Mouse (Mus musculus) liver, adult 2 months (tissue): ENCODE measurements around the gene Dact3. TPM values are rescaled to one million over a fixed set of nuclear protein-coding genes. Genes with fewer than 3 reads are reported as not detected.

Source experiments
- DNase-seq: peaks from one replicate; pipeline ENCODE4 v3.0.0-alpha.2; 2011; ENCODE audit warnings: low read depth, low spot score; ENCODE audit errors: extremely low read depth
- H3K27ac ChIP-seq: fragments of 200-500 bp; replicated peaks from 2 replicates; pipeline ENCODE4 v1.5.1; 2012; ENCODE audit warnings: low read depth, mild to moderate bottlenecking, control low read depth, inconsistent platforms, low read length; ENCODE audit not compliant: insufficient read depth
- H3K27me3 ChIP-seq: fragments of 200-500 bp; 2 replicates; pipeline ENCODE4 v1.6.1; 2012; ENCODE audit warnings: mild to moderate bottlenecking, moderate library complexity, low read length, inconsistent platforms; ENCODE audit not compliant: control insufficient read depth, insufficient read depth
- H3K36me3 ChIP-seq: fragments of 200-500 bp; 2 replicates; pipeline ENCODE4 v1.6.1; 2012; ENCODE audit warnings: low read length, inconsistent platforms; ENCODE audit not compliant: control insufficient read depth, insufficient read depth
- H3K4me1 ChIP-seq: fragments of 200-500 bp; 2 replicates; pipeline ENCODE4 v1.6.1; 2011; ENCODE audit warnings: low read length; ENCODE audit not compliant: control insufficient read depth, insufficient read depth
- H3K4me3 ChIP-seq: fragments of 200-500 bp; 2 replicates; pipeline ENCODE4 v1.5.1; 2011; ENCODE audit warnings: low read depth, mild to moderate bottlenecking, control low read depth, low read length, moderate library complexity; ENCODE audit not compliant: insufficient read depth
- H3K79me2 ChIP-seq: fragments of 200-500 bp; 2 replicates; pipeline ENCODE4 v1.6.1; 2012; ENCODE audit warnings: inconsistent platforms, mild to moderate bottlenecking, low read length, moderate library complexity; ENCODE audit not compliant: control insufficient read depth, insufficient read depth
- H3K9ac ChIP-seq: fragments of 200-500 bp; 2 replicates; pipeline ENCODE4 v1.6.1; 2012; ENCODE audit warnings: low read depth, mild to moderate bottlenecking, control low read depth, inconsistent platforms, low read length
- CTCF ChIP-seq: fragments of 200-500 bp; IDR thresholded peaks from 2 replicates; pipeline ENCODE4 v1.5.1; 2011; ENCODE audit warnings: low read depth, low read length, control low read depth
- POLR2A ChIP-seq: fragments of 200-500 bp; IDR thresholded peaks from 2 replicates; pipeline ENCODE4 v1.6.1; 2011; ENCODE audit warnings: low read length, control low read depth; ENCODE audit not compliant: insufficient read depth; ENCODE audit errors: extremely low read depth
- WGBS: fragments of 180-500 bp; shearing (Covaris S2); methylation state at CpG from one replicate; pipeline ENCODE4 v1.1.7; 2018; 5-methylcytosine and 5-hydroxymethylcytosine counted together
- polyA plus RNA-seq: library from polyadenylated mRNA; depleted of rRNA; stranded (reverse); fragments of >200 nt; gene quantifications from 2 replicates; pipeline ENCODE4 v1.2.3, GENCODE M21; 2012
- total RNA-seq: library from RNA; depleted of rRNA; stranded (reverse); fragments of >200 nt; gene quantifications from 2 replicates; pipeline ENCODE4 v1.2.3, GENCODE M21; 2014

Dact3 gene
- total and polyA plus RNA-seq, 2 experiments = under 0.01 to 0.64 TPM

DNA sequence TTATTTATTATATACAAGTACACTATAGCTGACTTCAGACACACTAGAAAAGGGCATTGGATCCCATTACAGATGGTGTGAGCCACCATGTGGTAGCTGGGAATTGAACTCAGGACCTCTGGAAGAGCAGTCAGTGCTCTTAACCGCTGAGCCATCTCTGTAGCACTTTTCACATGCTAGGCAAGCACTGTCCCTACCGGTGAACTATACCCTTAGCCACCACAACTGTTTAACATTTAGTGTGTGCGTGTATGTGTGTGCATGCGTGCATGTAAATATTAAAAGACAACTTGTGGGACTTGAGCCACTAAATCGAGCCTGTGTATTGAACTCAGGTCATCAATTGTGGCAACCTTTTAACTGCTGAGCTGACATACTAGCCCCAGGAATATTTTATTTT lies 28.3 kb upstream of the Dact3 start:
- no peak for DNase-seq
- 92% methylated on average over 5 of the region's 5 CpGs for WGBS

DNA sequence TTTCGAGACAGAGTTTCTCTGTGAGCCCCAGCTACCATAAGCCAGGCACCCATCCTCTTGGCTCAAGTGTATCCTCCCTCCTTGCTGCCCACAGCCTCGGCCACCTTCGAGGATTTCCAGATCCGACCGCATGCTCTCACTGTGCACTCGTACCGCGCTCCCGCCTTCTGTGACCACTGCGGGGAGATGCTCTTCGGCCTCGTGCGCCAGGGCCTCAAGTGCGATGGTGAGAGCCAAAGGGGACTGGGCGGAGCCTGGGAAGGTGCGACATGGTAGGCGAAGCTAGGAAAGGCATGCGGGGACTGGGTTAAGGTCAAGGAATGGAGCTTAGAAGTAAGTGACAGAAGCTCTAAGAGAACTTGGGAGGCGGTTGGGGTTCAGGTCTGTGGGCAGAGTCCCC lies 27.6 kb upstream of the Dact3 start:
- Histone ChIP-seq H3K27ac (no peak overlapping the region), H3K36me3 (no peaks in the 10 kb centered on the region), H3K9ac (no peak overlapping the region), H3K79me2 (peaks cover 3% of the 10 kb centered on the region; the same call in 1 of the 2 replicates), H3K4me3 (no peak overlapping the region), H3K4me1 (peaks cover 7% of the 10 kb centered on the region; the same call in 1 of the 2 replicates), H3K27me3 (no peaks in the 10 kb centered on the region)
- DNase-seq = no peak
- TF ChIP-seq CTCF (no peak), POLR2A (no peak)
- 93% methylated on average over 19 of the region's 19 CpGs for WGBS

More for the DNA sequence above, 28.3 kb upstream of the Dact3 start:
- H3K9ac ChIP-seq = no peak overlapping the region
- no peak overlapping the region for H3K27ac ChIP-seq
- TF ChIP-seq POLR2A (no peak), CTCF (no peak)
- H3K4me1 ChIP-seq = peaks cover 8% of the 10 kb centered on the region; the same call in 1 of the 2 replicates
- peaks cover 3% of the 10 kb centered on the region; the same call in 1 of the 2 replicates for H3K79me2 ChIP-seq
- H3K4me3 ChIP-seq = no peak overlapping the region
- H3K36me3 ChIP-seq = no peaks in the 10 kb centered on the region
- no peaks in the 10 kb centered on the region for H3K27me3 ChIP-seq

DNA sequence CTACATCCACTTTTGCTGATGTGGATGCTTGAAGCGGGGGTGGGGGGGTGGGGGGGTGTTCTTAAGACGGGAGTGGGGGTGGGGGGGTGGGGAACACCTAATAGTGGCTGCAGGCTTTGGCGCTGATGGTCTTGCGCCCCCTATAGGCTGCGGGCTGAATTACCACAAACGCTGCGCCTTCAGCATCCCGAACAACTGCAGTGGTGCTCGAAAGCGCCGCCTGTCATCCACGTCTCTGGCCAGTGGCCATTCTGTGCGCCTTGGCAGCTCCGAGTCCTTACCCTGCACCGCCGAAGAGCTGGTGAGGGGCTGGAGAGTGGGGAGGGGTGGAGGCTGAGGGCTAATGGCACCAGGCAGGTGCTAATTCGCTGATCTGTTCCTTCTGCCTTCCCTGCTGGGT lies 26.5 kb upstream of the Dact3 start:
- Histone ChIP-seq H3K4me3 (no peak overlapping the region), H3K79me2 (peaks cover 2% of the 10 kb centered on the region; the same call in 1 of the 2 replicates), H3K36me3 (no peaks in the 10 kb centered on the region), H3K27me3 (no peaks in the 10 kb centered on the region), H3K9ac (no peak overlapping the region), H3K4me1 (peaks cover 7% of the 10 kb centered on the region; the same call in 1 of the 2 replicates), H3K27ac (no peak overlapping the region)
- DNase-seq = no peak
- TF ChIP-seq CTCF (peak; percentile 79), POLR2A (no peak)
- 54% methylated on average over 17 of the region's 17 CpGs for whole genome bisulfite sequencing

DNA sequence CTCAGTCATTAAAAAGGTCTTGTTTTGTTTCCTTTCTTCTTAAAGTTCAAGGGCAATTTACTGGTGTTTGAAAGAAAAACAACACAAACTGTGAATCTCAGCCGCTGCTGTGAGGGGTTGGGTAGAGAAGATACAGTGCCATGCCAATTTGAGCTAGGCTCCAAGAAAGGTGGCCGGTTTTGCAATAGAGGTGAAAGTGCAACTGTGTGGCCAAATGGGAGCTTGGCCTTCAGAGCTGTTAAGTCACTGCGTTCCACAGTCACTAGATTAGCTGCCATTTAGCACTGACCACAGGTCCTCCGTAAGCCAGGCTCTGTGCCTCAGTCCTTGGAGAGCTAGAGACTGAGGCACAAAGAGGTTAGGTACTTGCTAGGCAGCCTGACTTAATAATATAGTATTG lies 23.5 kb upstream of the Dact3 start:
- H3K36me3 ChIP-seq = peaks cover 6% of the 10 kb centered on the region; the same call in 1 of the 2 replicates
- 16% methylated on average over 4 of the region's 4 CpGs for WGBS

DNA sequence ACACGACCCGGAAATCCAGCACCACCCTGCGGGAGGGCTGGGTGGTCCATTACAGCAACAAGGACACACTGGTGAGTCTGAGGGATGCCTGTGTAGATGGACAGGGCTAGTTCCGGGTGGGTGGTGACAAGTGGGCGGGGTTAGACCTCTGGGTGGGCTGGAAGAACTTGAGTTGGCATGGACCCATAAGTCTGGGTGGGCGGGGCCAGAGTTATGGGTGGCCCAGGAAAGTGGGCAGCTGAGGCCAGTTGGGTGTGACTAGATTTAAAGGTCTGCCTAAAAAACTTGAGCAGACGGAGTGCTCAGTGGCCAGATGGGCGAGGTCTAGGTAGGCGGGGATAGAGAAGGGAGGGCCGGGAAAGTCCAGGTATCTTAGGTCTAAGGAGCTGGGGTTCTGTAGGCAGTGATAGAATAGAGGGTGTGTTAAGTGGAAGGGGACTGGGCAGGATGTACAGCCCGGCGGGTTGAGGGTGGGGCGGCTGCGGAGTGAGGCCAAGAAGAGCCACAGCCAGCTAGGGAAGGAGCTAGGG lies 21.8 kb upstream of the Dact3 start:
- no peaks in the 10 kb centered on the region for H3K27me3 ChIP-seq
- H3K36me3 ChIP-seq = peaks cover 10% of the 10 kb centered on the region; the same call in 1 of the 2 replicates
- H3K4me1 ChIP-seq = peaks cover 7% of the 10 kb centered on the region; the same call in 1 of the 2 replicates
- H3K79me2 ChIP-seq = no peaks in the 10 kb centered on the region
- H3K27ac ChIP-seq = no peak overlapping the region
- no peak for DNase-seq
- 89% methylated on average over 14 of the region's 14 CpGs for WGBS
- no peak overlapping the region for H3K4me3 ChIP-seq
- no peak overlapping the region for H3K9ac ChIP-seq
- no peak for TF ChIP-seq CTCF
- TF ChIP-seq POLR2A = no peak

More for the DNA sequence above, 23.5 kb upstream of the Dact3 start:
- H3K27ac ChIP-seq = peak overlapping the region; percentile 32; the same call in 1 of the 2 replicates
- H3K4me1 ChIP-seq = peaks cover 7% of the 10 kb centered on the region; the same call in 1 of the 2 replicates
- H3K79me2 ChIP-seq = no peaks in the 10 kb centered on the region
- no peak overlapping the region for H3K4me3 ChIP-seq
- no peak overlapping the region for H3K9ac ChIP-seq
- no peaks in the 10 kb centered on the region for H3K27me3 ChIP-seq
- peak; percentile 93 for DNase-seq
- TF ChIP-seq CTCF = no peak
- TF ChIP-seq POLR2A = no peak

DNA sequence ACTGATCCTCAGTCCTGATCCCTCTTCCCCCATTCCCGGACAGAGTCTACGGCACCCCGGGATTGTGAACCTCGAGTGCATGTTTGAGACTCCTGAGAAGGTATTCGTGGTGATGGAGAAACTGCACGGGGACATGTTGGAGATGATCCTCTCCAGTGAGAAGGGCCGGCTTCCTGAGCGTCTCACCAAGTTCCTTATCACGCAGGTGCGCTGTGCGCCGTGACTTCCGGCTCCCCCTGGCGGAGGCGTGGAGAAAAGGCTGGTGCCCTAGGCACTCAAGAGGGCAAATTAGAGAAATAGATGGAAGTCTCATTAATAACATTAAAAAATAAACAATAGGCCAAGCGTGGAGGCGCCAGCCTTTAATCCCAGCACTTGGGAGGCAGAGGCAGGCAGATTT lies 16.8 kb upstream of the Dact3 start:
- WGBS = 48% methylated on average over 17 of the region's 17 CpGs
- Histone ChIP-seq H3K4me3 (no peak overlapping the region), H3K4me1 (no peaks in the 10 kb centered on the region), H3K27ac (no peak overlapping the region), H3K36me3 (peaks cover 17% of the 10 kb centered on the region), H3K79me2 (peaks cover 2% of the 10 kb centered on the region; the same call in 1 of the 2 replicates), H3K27me3 (no peaks in the 10 kb centered on the region), H3K9ac (no peak overlapping the region)
- TF ChIP-seq POLR2A (no peak), CTCF (peak; percentile 82)
- no peak for DNase-seq
